Mouse (Mus musculus) cortical plate, adult 2 months (tissue): Measurements from ENCODE around the gene Eif2ak4.

Experiments
- CTCF ChIP-seq: fragments of 200-500 bp; IDR thresholded peaks from 2 replicates; pipeline ENCODE4 v1.5.1; 2011; ENCODE audit warnings: mild to moderate bottlenecking, control low read depth, low read length; ENCODE audit not compliant: insufficient read depth; ENCODE audit errors: extremely low read depth
- POLR2A ChIP-seq: fragments of 200-500 bp; IDR thresholded peaks from 2 replicates; pipeline ENCODE4 v1.6.1; 2011; ENCODE audit warnings: mild to moderate bottlenecking, low read length, control low read depth; ENCODE audit not compliant: insufficient read depth; ENCODE audit errors: extremely low read depth

GRCm38 (mm10) chr2:118442723-118443122 is 54.3 kb downstream of the Eif2ak4 start:
- TF ChIP-seq POLR2A (no peak), CTCF (no peak)
